Mouse (Mus musculus) liver, embryonic 14.5 days (tissue): Measurements from ENCODE around the gene Rab37. TPM values are rescaled to one million over a fixed set of nuclear protein-coding genes. Genes with fewer than 3 reads are reported as not detected.

Experiments used
- ATAC-seq: fragments of 200-750 bp; cut with Nextera tagmentation; 2 replicates; pipeline ENCODE4 v1.8.0; 2017; ENCODE audit warnings: moderate number of reproducible peaks, mild to moderate bottlenecking, moderate library complexity; ENCODE audit not compliant: insufficient read depth
- DNase-seq, 3 experiments: peaks; one replicate each; pipeline ENCODE4 v3.0.0-alpha.2; 2012 to 2013; ENCODE audit warnings: low read depth in 3 of 3, low spot score in 3 of 3
- H3K27ac ChIP-seq: fragments of 300-500 bp; sonication (generic); 2 replicates; pipeline ENCODE4 v1.5.1; 2014; ENCODE audit warnings: moderate library complexity, mild to moderate bottlenecking, control low read depth, inconsistent platforms
- H3K27me3 ChIP-seq: fragments of 300-500 bp; sonication (generic); 2 replicates; pipeline ENCODE4 v1.6.1; 2014; ENCODE audit warnings: mild to moderate bottlenecking, low read length, moderate library complexity; ENCODE audit not compliant: control insufficient read depth, insufficient read depth
- H3K36me3 ChIP-seq: fragments of 300-500 bp; sonication (generic); replicated peaks from 2 replicates; pipeline ENCODE4 v1.6.1; 2014; ENCODE audit warnings: low read depth; ENCODE audit not compliant: control insufficient read depth, insufficient read depth
- H3K4me1 ChIP-seq, 2 experiments: fragments of 200-500 bp in 1 of 2; fragments of 300-500 bp in 1 of 2; sonication (generic) in 1 of 2; replicated peaks; 2 replicates each; pipeline ENCODE4 v1.6.1; 2012 to 2014; ENCODE audit warnings: antibody characterized with exemption in 1 of 2, inconsistent platforms in 1 of 2, low read length in 1 of 2; ENCODE audit not compliant: control insufficient read depth in 2 of 2, insufficient read depth in 2 of 2
- H3K4me2 ChIP-seq: fragments of 300-500 bp; sonication (generic); 2 replicates; pipeline ENCODE4 v1.6.1; 2014; ENCODE audit warnings: low read depth, mild to moderate bottlenecking, control low read depth, moderate library complexity
- H3K4me3 ChIP-seq, 2 experiments: fragments of 200-500 bp in 1 of 2; fragments of 300-500 bp in 1 of 2; sonication (generic) in 1 of 2; 2 replicates each; pipeline ENCODE4 v1.5.1; 2012 to 2014; ENCODE audit warnings: low read depth in 2 of 2, low read length in 2 of 2, mild to moderate bottlenecking in 2 of 2, control low read depth in 1 of 2, inconsistent platforms in 1 of 2, moderate library complexity in 1 of 2; ENCODE audit not compliant: insufficient read depth in 1 of 2
- H3K9ac ChIP-seq: fragments of 300-500 bp; sonication (generic); replicated peaks from 2 replicates; pipeline ENCODE4 v1.6.1; 2014; ENCODE audit warnings: mild to moderate bottlenecking, control low read depth, moderate library complexity
- H3K9me3 ChIP-seq: fragments of 300-500 bp; sonication (generic); 2 replicates; pipeline ENCODE4 v1.6.1; 2016; ENCODE audit warnings: low read length, mixed read lengths; ENCODE audit not compliant: control insufficient read depth
- CTCF ChIP-seq: IDR thresholded peaks from 2 replicates; pipeline ENCODE4 v1.5.1; 2016; ENCODE audit warnings: antibody characterized with exemption, low read depth, control low read depth
- EP300 ChIP-seq: IDR thresholded peaks from 2 replicates; pipeline ENCODE4 v1.6.1; 2016; ENCODE audit warnings: antibody characterized with exemption, low read depth
- WGBS: fragments of 180-500 bp; shearing (Covaris S2); extraction: QIAGEN DNeasy Blood & Tissue Kit; methylation state at CpG from one replicate; pipeline ENCODE4 v1.1.7; 2014; ENCODE audit not compliant: insufficient replicate concordance; 5-methylcytosine and 5-hydroxymethylcytosine counted together
- polyA plus RNA-seq, 2 experiments: library from polyadenylated mRNA; depleted of rRNA in 1 of 2; stranded (reverse) in 1 of 2; unstranded in 1 of 2; fragments of >200 nt; fragmentation: Nextera tagmentation in 1 of 2; extraction: Ambion mirVana in 1 of 2; gene quantifications; 2 replicates each; pipeline versions ENCODE4 v1.2.1 to v1.2.3; 2012 to 2014

Gene Rab37
- polyA plus RNA-seq, 2 experiments: 1.7 to 1.8 TPM

GRCm38 (mm10) chr11:115107403-115107916 lies 16.2 kb downstream of the Rab37 start:
- Histone ChIP-seq H3K9ac (no peak overlapping the region), H3K27ac (no peak overlapping the region), H3K4me3 (no peak overlapping the region), H3K9me3 (no peaks in the 10 kb centered on the region), H3K36me3 (no peaks in the 10 kb centered on the region), H3K4me1 (no peaks in the 10 kb centered on the region), H3K27me3 (no peaks in the 10 kb centered on the region), H3K4me2 (no peak overlapping the region)
- no peak for DNase-seq
- TF ChIP-seq CTCF (no peak), EP300 (no peak)
- 49% methylated on average over 4 of the region's 4 CpGs for WGBS
- ATAC-seq: no peak

DNA sequence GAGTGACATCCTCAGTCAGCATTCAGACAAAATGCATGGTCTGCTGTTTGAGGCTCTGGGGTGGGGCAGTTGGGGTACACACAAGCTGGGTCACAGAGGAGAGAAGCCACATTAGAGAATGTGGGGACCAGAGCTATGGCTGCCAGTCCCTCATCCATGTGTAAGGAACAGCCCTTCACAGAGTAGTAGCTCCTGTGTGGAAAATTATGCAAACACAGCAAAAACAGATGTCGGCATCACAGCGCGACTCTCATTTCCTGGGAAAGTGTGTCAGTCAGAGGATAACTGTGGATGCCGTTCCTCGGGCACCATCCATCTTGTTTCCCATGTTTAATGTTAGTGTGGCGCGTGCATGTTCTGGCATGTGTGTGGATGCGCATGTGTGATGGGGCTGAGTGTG lies 16.9 kb downstream of the Rab37 start:
- H3K27me3 ChIP-seq: no peaks in the 10 kb centered on the region
- 69% methylated on average over 8 of the region's 8 CpGs for WGBS

GRCm38 (mm10) chr11:115110271-115110670 lies 19.0 kb downstream of the Rab37 start:
- Histone ChIP-seq H3K4me3 (no peak overlapping the region), H3K36me3 (no peaks in the 10 kb centered on the region), H3K9me3 (no peaks in the 10 kb centered on the region), H3K9ac (no peak overlapping the region), H3K4me1 (no peaks in the 10 kb centered on the region), H3K27me3 (no peaks in the 10 kb centered on the region), H3K4me2 (no peak overlapping the region), H3K27ac (no peak overlapping the region)
- WGBS: 55% methylated on average over 5 of the region's 5 CpGs
- TF ChIP-seq CTCF (no peak), EP300 (no peak)
- ATAC-seq (no peak), DNase-seq (no peak)

More for the DNA sequence above, 16.9 kb downstream of the Rab37 start:
- Histone ChIP-seq H3K27ac (no peak overlapping the region), H3K4me1 (no peaks in the 10 kb centered on the region), H3K36me3 (no peaks in the 10 kb centered on the region), H3K9me3 (no peaks in the 10 kb centered on the region), H3K4me3 (no peak overlapping the region), H3K9ac (no peak overlapping the region), H3K4me2 (no peak overlapping the region)
- no peak for ATAC-seq
- DNase-seq: no peak
- TF ChIP-seq EP300: no peak
- no peak for TF ChIP-seq CTCF

- no peak overlapping the region for H3K9ac ChIP-seq
- H3K36me3 ChIP-seq: no peaks in the 10 kb centered on the region
- no peak for DNase-seq
- H3K27ac ChIP-seq: no peak overlapping the region
- H3K4me1 ChIP-seq: no peaks in the 10 kb centered on the region
- no peaks in the 10 kb centered on the region for H3K9me3 ChIP-seq
- 35% methylated on average over 3 of the region's 3 CpGs for WGBS
- no peak for TF ChIP-seq EP300
- TF ChIP-seq CTCF: no peak
- no peak overlapping the region for H3K4me3 ChIP-seq
- H3K4me2 ChIP-seq: no peak overlapping the region
- ATAC-seq: no peak
- no peaks in the 10 kb centered on the region for H3K27me3 ChIP-seq
Measured at GRCm38 (mm10) chr11:115112196-115112595, 21.0 kb downstream of the Rab37 start.

- Histone ChIP-seq H3K9me3 (no peaks in the 10 kb centered on the region), H3K36me3 (no peaks in the 10 kb centered on the region), H3K27ac (no peak overlapping the region), H3K4me1 (no peaks in the 10 kb centered on the region), H3K4me2 (no peak overlapping the region), H3K27me3 (no peaks in the 10 kb centered on the region), H3K9ac (no peak overlapping the region), H3K4me3 (no peak overlapping the region)
- WGBS: 37% methylated on average over 9 of the region's 9 CpGs
- TF ChIP-seq EP300: no peak
- no peak for TF ChIP-seq CTCF
- DNase-seq (no peak), ATAC-seq (no peak)
Measured at GRCm38 (mm10) chr11:115119409-115119808, 28.2 kb downstream of the Rab37 start.
